Mouse (Mus musculus): ENCODE data around the gene Creg1. TPM values are rescaled to one million over a fixed set of nuclear protein-coding genes. Genes with fewer than 3 reads are reported as not detected.

The Creg1 gene
- polyA plus RNA-seq, 1 experiment from 2014 or later, result 334 TPM

GRCm38 (mm10) chr1:165814116-165814515 lies 50.6 kb downstream of the Creg1 start:
- H3K27ac ChIP-seq (replicated peaks), result no peak overlapping the region
- peaks cover 23% of the 10 kb centered on the region for H3K27me3 ChIP-seq
- no peak overlapping the region for H3K4me2 ChIP-seq
- no peak for ATAC-seq (ENCODE audit: insufficient read depth)
- no peak overlapping the region for H3K4me3 ChIP-seq (replicated peaks)
- H3K9ac ChIP-seq, result no peak overlapping the region
- 59% methylated on average over 7 of the region's 7 CpGs for WGBS (ENCODE audit: insufficient replicate concordance)
- H3K9me3 ChIP-seq (replicated peaks), result no peaks in the 10 kb centered on the region
- no peaks in the 10 kb centered on the region for H3K36me3 ChIP-seq (replicated peaks)
- peaks cover 33% of the 10 kb centered on the region for H3K4me1 ChIP-seq (replicated peaks)

GRCm38 (mm10) chr1:165814521-165815278 lies 51.2 kb downstream of the Creg1 start:
- Histone ChIP-seq H3K36me3 (replicated peaks) (no peaks in the 10 kb centered on the region), H3K4me3 (replicated peaks) (no peak overlapping the region), H3K27me3 (peaks cover 23% of the 10 kb centered on the region), H3K4me1 (replicated peaks) (peaks cover 37% of the 10 kb centered on the region), H3K9ac (no peak overlapping the region), H3K27ac (replicated peaks) (no peak overlapping the region), H3K4me2 (no peak overlapping the region), H3K9me3 (replicated peaks) (no peaks in the 10 kb centered on the region)
- ATAC-seq (ENCODE audit: insufficient read depth), result no peak
- WGBS (ENCODE audit: insufficient replicate concordance), result 49% methylated on average over 14 of the region's 14 CpGs

DNA sequence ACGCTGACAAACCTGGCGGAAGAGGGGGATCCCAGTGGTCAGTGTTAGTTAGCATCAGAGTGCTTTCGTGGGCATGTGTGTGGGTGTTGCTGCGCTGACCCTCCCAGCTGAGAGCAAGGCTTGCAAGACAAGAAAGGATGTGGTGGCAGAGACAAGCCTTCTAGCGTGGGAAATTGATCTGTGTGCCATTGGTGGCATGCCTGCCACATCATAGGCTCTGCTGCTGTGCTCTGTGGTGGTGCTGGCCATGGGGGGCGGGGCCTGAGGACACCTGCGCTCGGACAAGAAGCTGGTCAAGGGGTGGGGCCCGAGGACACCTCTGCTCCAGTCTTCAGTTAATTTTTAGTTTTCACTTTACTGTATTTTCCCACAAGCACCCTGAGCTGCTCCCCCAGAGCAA lies 52.8 kb downstream of the Creg1 start:
- no peak overlapping the region for H3K9ac ChIP-seq
- no peak for ATAC-seq (ENCODE audit: insufficient read depth)
- no peak overlapping the region for H3K4me3 ChIP-seq (replicated peaks)
- H3K4me1 ChIP-seq (replicated peaks), result peaks cover 38% of the 10 kb centered on the region
- WGBS (ENCODE audit: insufficient replicate concordance), result 75% methylated on average over 9 of the region's 9 CpGs
- no peak overlapping the region for H3K4me2 ChIP-seq
- H3K27ac ChIP-seq (replicated peaks), result no peak overlapping the region
- no peaks in the 10 kb centered on the region for H3K36me3 ChIP-seq (replicated peaks)
- H3K27me3 ChIP-seq, result peaks cover 23% of the 10 kb centered on the region
- H3K9me3 ChIP-seq (replicated peaks), result no peaks in the 10 kb centered on the region

DNA sequence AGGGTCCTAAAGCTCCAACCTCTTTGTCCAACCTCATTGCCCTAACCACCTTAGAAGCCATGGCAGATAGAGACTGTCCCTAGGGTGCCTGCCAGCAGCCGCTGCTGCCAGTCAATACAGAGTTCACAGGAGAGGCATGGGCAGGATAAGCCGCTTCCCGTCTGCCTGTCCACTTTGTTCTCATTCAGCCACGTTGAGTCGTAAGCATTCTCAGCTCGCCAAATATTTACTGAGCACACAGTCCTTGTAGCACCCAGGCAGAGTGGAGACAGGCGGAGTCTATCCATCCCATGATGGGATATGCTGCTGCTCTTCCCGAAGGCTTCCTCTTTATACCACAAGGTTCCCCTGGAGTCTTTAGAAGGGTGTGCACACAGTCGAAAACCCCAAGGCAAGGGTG lies 53.7 kb downstream of the Creg1 start:
- WGBS (ENCODE audit: insufficient replicate concordance), result 54% methylated on average over 9 of the region's 9 CpGs
- Histone ChIP-seq H3K9me3 (replicated peaks) (no peaks in the 10 kb centered on the region), H3K9ac (no peak overlapping the region), H3K4me2 (0 out of 2 replicates have a peak overlapping the region, but pooled peaks have one; percentile 60), H3K27me3 (peaks cover 17% of the 10 kb centered on the region), H3K27ac (replicated peaks) (peak overlapping the region; percentile 80; the same call in 1 of the 2 replicates), H3K4me1 (replicated peaks) (peaks cover 38% of the 10 kb centered on the region), H3K36me3 (replicated peaks) (no peaks in the 10 kb centered on the region), H3K4me3 (replicated peaks) (no peak overlapping the region)
- ATAC-seq (ENCODE audit: insufficient read depth), result no peak

DNA sequence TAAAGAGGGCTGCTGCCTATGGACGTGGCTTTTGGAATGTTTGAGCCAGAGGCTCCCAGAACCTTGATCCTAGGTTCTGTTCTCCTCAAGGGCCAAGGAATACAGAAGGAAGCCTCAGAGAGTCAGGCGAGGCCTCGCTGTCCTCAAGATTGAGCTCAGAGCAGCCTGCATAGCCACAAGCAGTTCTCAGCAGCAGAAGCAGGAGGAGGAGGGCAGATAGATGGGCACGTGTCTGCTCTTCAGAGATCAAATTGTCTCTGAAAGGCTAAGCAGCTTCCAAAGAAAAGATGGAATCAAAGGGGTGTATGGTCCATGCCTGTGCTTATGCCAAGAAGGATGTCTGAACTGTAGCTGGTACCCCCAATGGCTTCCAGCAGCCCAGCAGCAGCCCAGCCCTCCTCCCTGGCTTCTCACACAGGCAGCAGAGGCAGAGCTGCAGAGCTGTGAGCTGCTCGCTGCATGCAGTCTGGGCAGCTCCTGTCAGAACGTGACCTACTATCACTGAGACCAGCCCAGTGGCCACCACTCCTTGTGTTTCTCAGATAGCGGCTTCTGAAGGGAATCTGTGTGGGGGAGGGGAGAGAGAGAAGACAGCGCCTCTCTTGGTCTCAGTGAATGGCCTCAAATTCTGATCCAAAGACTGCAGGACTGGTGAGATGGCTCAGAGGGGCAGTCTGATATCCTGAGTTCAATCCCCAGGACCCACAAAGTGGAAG lies 54.8 kb downstream of the Creg1 start:
- H3K36me3 ChIP-seq (replicated peaks), result no peaks in the 10 kb centered on the region
- H3K27ac ChIP-seq (replicated peaks), result peak overlapping the region; percentile 80
- H3K27me3 ChIP-seq, result peaks cover 16% of the 10 kb centered on the region
- WGBS (ENCODE audit: insufficient replicate concordance), result 24% methylated on average over 8 of the region's 8 CpGs
- H3K4me3 ChIP-seq (replicated peaks), result 0 out of 2 replicates have a peak overlapping the region, but pooled peaks have one; percentile 0
- H3K4me2 ChIP-seq, result peak overlapping the region; percentile 60
- no peaks in the 10 kb centered on the region for H3K9me3 ChIP-seq (replicated peaks)
- ATAC-seq (ENCODE audit: insufficient read depth), result peak; percentile 99
- peak overlapping the region; percentile 31 for H3K9ac ChIP-seq
- H3K4me1 ChIP-seq (replicated peaks), result peaks cover 38% of the 10 kb centered on the region

GRCm38 (mm10) chr1:165819147-165819546 lies 55.6 kb downstream of the Creg1 start:
- H3K4me1 ChIP-seq (replicated peaks), result peaks cover 38% of the 10 kb centered on the region
- peak overlapping the region; percentile 60; the same call in 1 of the 2 replicates for H3K4me2 ChIP-seq
- H3K4me3 ChIP-seq (replicated peaks), result no peak overlapping the region
- H3K36me3 ChIP-seq (replicated peaks), result no peaks in the 10 kb centered on the region
- H3K27ac ChIP-seq (replicated peaks), result peak overlapping the region; percentile 80; the same call in 1 of the 2 replicates
- H3K9ac ChIP-seq, result no peak overlapping the region
- H3K9me3 ChIP-seq (replicated peaks), result no peaks in the 10 kb centered on the region
- WGBS (ENCODE audit: insufficient replicate concordance), result 57% methylated on average over 4 of the region's 4 CpGs
- peaks cover 14% of the 10 kb centered on the region for H3K27me3 ChIP-seq
- ATAC-seq (ENCODE audit: insufficient read depth), result no peak

- Histone ChIP-seq H3K27ac (replicated peaks) (no peak overlapping the region), H3K27me3 (no peaks in the 10 kb centered on the region), H3K4me3 (replicated peaks) (no peak overlapping the region), H3K36me3 (replicated peaks) (no peaks in the 10 kb centered on the region), H3K9ac (no peak overlapping the region), H3K4me1 (replicated peaks) (peaks cover 31% of the 10 kb centered on the region), H3K9me3 (replicated peaks) (no peaks in the 10 kb centered on the region), H3K4me2 (no peak overlapping the region)
- no peak for ATAC-seq (ENCODE audit: insufficient read depth)
- WGBS (ENCODE audit: insufficient replicate concordance), result 49% methylated on average over 2 of the region's 2 CpGs
These were observed 58.5 kb downstream of the Creg1 start for GRCm38 (mm10) chr1:165822031-165822430.

Other genes starting within 250 kb of the Creg1 start
- 25.5 and 28.7 TPM in 2 replicates for gene Mpzl1, start 129.2 kb upstream of the Creg1 start, polyA plus RNA-seq (2015; fragmentation: Nextera tagmentation; extraction: Ambion mirVana)
- gene Rcsd1, start 54.0 kb upstream of the Creg1 start, polyA plus RNA-seq (2015; fragmentation: Nextera tagmentation; extraction: Ambion mirVana), result 11.5 and 12.0 TPM in 2 replicates
- 0.20 TPM in 1 of 2 replicates, not detected in the other for gene Cd247, start 24.9 kb downstream of the Creg1 start, polyA plus RNA-seq (2015; fragmentation: Nextera tagmentation; extraction: Ambion mirVana)
- gene Pou2f1, start 238.9 kb downstream of the Creg1 start, polyA plus RNA-seq (2015; fragmentation: Nextera tagmentation; extraction: Ambion mirVana), result 3.0 and 5.0 TPM in 2 replicates

Measured in liver, embryonic 15.5 days (tissue).